ENCODE assay signal across 10 mouse cellular contexts in the genomic region with DNA sequence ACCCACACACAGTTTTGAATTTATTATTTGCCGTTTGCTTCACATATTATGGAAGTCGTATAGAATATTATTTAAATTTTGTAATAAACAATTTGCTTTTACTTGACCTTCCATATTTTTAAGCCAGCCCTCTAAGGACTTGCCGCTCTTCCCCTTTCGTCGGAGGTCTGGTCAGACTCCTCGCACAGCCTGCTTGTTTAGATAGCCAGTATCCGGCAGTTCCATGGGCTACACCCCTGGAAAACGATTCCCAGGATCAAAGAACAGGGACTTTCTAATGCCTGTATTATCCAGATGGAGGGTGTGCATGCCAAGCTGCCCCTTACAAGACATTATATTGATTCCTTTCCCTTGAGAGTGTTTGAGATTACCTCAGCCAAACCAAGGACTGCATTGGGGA.
DNase-seq lines count a peak whose midpoint lies in the region; ATAC-seq and TF ChIP-seq lines count a peak whose summit lies in the region.
"Had no signal": no experiment of that assay in that cellular context is flagged by ENCODE, and none has a peak within 500 bp of the region (broad histone marks: within the 10 kb centered on the region; RNA-seq: fewer than 3 reads in every experiment).

No protein-coding gene starts in this region.

- no peaks in the 10 kb centered on the region for H3K9me3 ChIP-seq in heart, embryonic 15.5 days (replicated peaks)
- H3K9me3 ChIP-seq in limb, embryonic 15.5 days: no peaks in the 10 kb centered on the region

- 0 out of 2 replicates have a peak, but pooled peaks have one; percentile 28 for ATAC-seq in heart, embryonic 15.5 days (replicated peaks; ENCODE audit: insufficient number of reproducible peaks, insufficient read depth, low FRiP score, low read depth)
- no peak for ATAC-seq in limb, embryonic 15.5 days (ENCODE audit: insufficient number of reproducible peaks, low FRiP score, low TSS enrichment, low read depth)
- ATAC-seq in CD4-positive, CD25-positive, alpha-beta regulatory T cell, adult 4 months: no peak

- no peak overlapping the region for H3K4me3 ChIP-seq in heart, embryonic 15.5 days
- H3K4me3 ChIP-seq in spleen, adult 2 months (ENCODE audit: extremely low read depth, insufficient read depth, insufficient read length): no peak overlapping the region
- no peak overlapping the region for H3K4me3 ChIP-seq in limb, embryonic 15.5 days

- TF ChIP-seq CTCF in spleen, adult 2 months (IDR thresholded peaks at IDR 0.05; ENCODE audit: extremely low read depth, insufficient read depth, insufficient read length, insufficient replicate concordance): no peak

- H3K27ac ChIP-seq in heart, embryonic 15.5 days: peak overlapping the region; percentile 67
- peak overlapping the region; percentile 15; the same call in 1 of the 2 replicates for H3K27ac ChIP-seq in spleen, adult 2 months (ENCODE audit: insufficient read depth, low read length)
- H3K27ac ChIP-seq in limb, embryonic 15.5 days: 0 out of 2 replicates have a peak overlapping the region, but pooled peaks have one; percentile 1

- H3K4me2 ChIP-seq in heart, embryonic 15.5 days: peak overlapping the region; percentile 4; the same call in 1 of the 2 replicates
- H3K4me2 ChIP-seq in limb, embryonic 15.5 days: no peak overlapping the region

- H3K9ac ChIP-seq in heart, embryonic 15.5 days: no peak overlapping the region
- H3K9ac ChIP-seq in limb, embryonic 15.5 days: no peak overlapping the region

- DNase-seq in heart, adult 11 months: no peak
- no peak for DNase-seq in spleen, adult 2 months (ENCODE audit: low read depth in 1 of 2, low spot score in 2 of 2)
- no peak for DNase-seq in spleen, postnatal 14 days (ENCODE audit: low spot score in 2 of 2)
- DNase-seq in embryo, embryonic 10.5 days (ENCODE audit: low spot score): no peak
- no peak for DNase-seq in layer of hippocampus, postnatal 25 days (ENCODE audit: extremely low spot score in 1 of 2, low spot score in 1 of 2)
- DNase-seq: cerebellum, adult 11 months; kidney, postnatal 36 days had no signal

- WGBS in heart, embryonic 15.5 days: 43% methylated on average over 8 of the region's 8 CpGs
- 65% methylated on average over 8 of the region's 8 CpGs for WGBS in spleen, adult 2 months
- 55% methylated on average over 8 of the region's 8 CpGs for WGBS in limb, embryonic 15.5 days

- H3K36me3 ChIP-seq in heart, embryonic 15.5 days: no peaks in the 10 kb centered on the region
- H3K36me3 ChIP-seq in spleen, adult 2 months (ENCODE audit: control insufficient read depth, insufficient read depth, low read length): 0 out of 2 replicates have a peak, but pooled peaks cover 1% of the 10 kb centered on the region
- no peaks in the 10 kb centered on the region for H3K36me3 ChIP-seq in limb, embryonic 15.5 days

- H3K27me3 ChIP-seq in heart, embryonic 15.5 days: no peaks in the 10 kb centered on the region
- no peaks in the 10 kb centered on the region for H3K27me3 ChIP-seq in spleen, adult 2 months (ENCODE audit: control insufficient read depth, insufficient read depth, low read length)
- H3K27me3 ChIP-seq in limb, embryonic 15.5 days: no peaks in the 10 kb centered on the region

- TF ChIP-seq POLR2A in spleen, adult 2 months (IDR thresholded peaks at IDR 0.05; ENCODE audit: low read depth, low read length): no peak

- H3K4me1 ChIP-seq in heart, embryonic 15.5 days (replicated peaks): peaks cover 27% of the 10 kb centered on the region
- peaks cover 22% of the 10 kb centered on the region for H3K4me1 ChIP-seq in spleen, adult 2 months (ENCODE audit: control insufficient read depth, insufficient read depth, insufficient read length)
- H3K4me1 ChIP-seq in limb, embryonic 15.5 days: peaks cover 17% of the 10 kb centered on the region

Comparison
In these comparisons a context has a peak if more than half of its experiments do, and no peak if none do; other contexts are left out.
1. H3K27ac ChIP-seq: peak in every context shown above with its lines; median percentile 67 in heart, embryonic 15.5 days; 15 in spleen, adult 2 months; 1 in limb, embryonic 15.5 days.